Mouse (Mus musculus): ENCODE measurements around the gene Zfp444.

Gene Zfp444

GRCm38 (mm10) chr7:6172006-6172649 is at the start of gene Zfp444:
Gene Zfp444 (plus strand): TSS chr7:6172226.
- DNase-seq (ENCODE audit: low spot score) = peak; percentile 99

- peak; percentile 89 for DNase-seq (ENCODE audit: low spot score)
Observed at GRCm38 (mm10) chr7:6126690-6127448, 45.2 kb upstream of the Zfp444 start.

- DNase-seq (ENCODE audit: low spot score) = no peak
Observed at GRCm38 (mm10) chr7:6130346-6130745, 41.7 kb upstream of the Zfp444 start.

- no peak for DNase-seq (ENCODE audit: low spot score)
Observed at GRCm38 (mm10) chr7:6132646-6133045, 39.4 kb upstream of the Zfp444 start.

- DNase-seq (ENCODE audit: low spot score) = no peak
Observed at GRCm38 (mm10) chr7:6136497-6136896, 35.5 kb upstream of the Zfp444 start.

- DNase-seq (ENCODE audit: low spot score) = no peak
Observed at GRCm38 (mm10) chr7:6139295-6139694, 32.7 kb upstream of the Zfp444 start.

GRCm38 (mm10) chr7:6143991-6144531 is 28.0 kb upstream of the Zfp444 start:
- no peak for DNase-seq (ENCODE audit: low spot score)

- DNase-seq (ENCODE audit: low spot score) = no peak
Observed at GRCm38 (mm10) chr7:6145423-6146188, 26.4 kb upstream of the Zfp444 start.

GRCm38 (mm10) chr7:6146194-6146981 is 25.6 kb upstream of the Zfp444 start:
- no peak for DNase-seq (ENCODE audit: low spot score)

- DNase-seq (ENCODE audit: low spot score) = no peak
Observed at GRCm38 (mm10) chr7:6146982-6147325, 25.1 kb upstream of the Zfp444 start.

- DNase-seq (ENCODE audit: low spot score) = no peak
Observed at GRCm38 (mm10) chr7:6147688-6148087, 24.3 kb upstream of the Zfp444 start.

- DNase-seq (ENCODE audit: low spot score) = no peak
Observed at GRCm38 (mm10) chr7:6151266-6151665, 20.8 kb upstream of the Zfp444 start.

GRCm38 (mm10) chr7:6152036-6152435 is 20.0 kb upstream of the Zfp444 start:
- no peak for DNase-seq (ENCODE audit: low spot score)

GRCm38 (mm10) chr7:6153131-6153530 is 18.9 kb upstream of the Zfp444 start:
- no peak for DNase-seq (ENCODE audit: low spot score)

- no peak for DNase-seq (ENCODE audit: low spot score)
Observed at GRCm38 (mm10) chr7:6154164-6154563, 17.9 kb upstream of the Zfp444 start.

GRCm38 (mm10) chr7:6155031-6155872 is 16.8 kb upstream of the Zfp444 start:
- DNase-seq (ENCODE audit: low spot score) = peak; percentile 82

- peak; percentile 98 for DNase-seq (ENCODE audit: low spot score)
Observed at GRCm38 (mm10) chr7:6155901-6156411, 16.1 kb upstream of the Zfp444 start, which contains the start of gene Zfp787. Gene Zfp787 (minus strand): TSS chr7:6155997.

- no peak for DNase-seq (ENCODE audit: low spot score)
Observed at GRCm38 (mm10) chr7:6156901-6157472, 15.0 kb upstream of the Zfp444 start.

- DNase-seq (ENCODE audit: low spot score) = no peak
Observed at GRCm38 (mm10) chr7:6157479-6157878, 14.5 kb upstream of the Zfp444 start.

- DNase-seq (ENCODE audit: low spot score) = no peak
Observed at GRCm38 (mm10) chr7:6159604-6160003, 12.4 kb upstream of the Zfp444 start.

All from layer of hippocampus, adult 11-12 months (tissue).